Mouse (Mus musculus) brain, embryonic 14.5 days (tissue): Measurements from ENCODE around the gene Camta1.

Experiments
- CTCF ChIP-seq: fragments of 200-500 bp; IDR thresholded peaks from 2 replicates; pipeline ENCODE4 v1.5.1; 2012; ENCODE audit warnings: inconsistent platforms, mild to moderate bottlenecking, moderate library complexity, borderline replicate concordance; ENCODE audit not compliant: insufficient read depth, insufficient read length; ENCODE audit errors: extremely low read depth
- POLR2A ChIP-seq: fragments of 200-500 bp; IDR thresholded peaks from 2 replicates; pipeline ENCODE4 v1.6.1; 2012; ENCODE audit warnings: mild to moderate bottlenecking, inconsistent platforms, borderline replicate concordance; ENCODE audit not compliant: poor library complexity, insufficient read depth, insufficient read length, severe bottlenecking; ENCODE audit errors: extremely low read depth

DNA sequence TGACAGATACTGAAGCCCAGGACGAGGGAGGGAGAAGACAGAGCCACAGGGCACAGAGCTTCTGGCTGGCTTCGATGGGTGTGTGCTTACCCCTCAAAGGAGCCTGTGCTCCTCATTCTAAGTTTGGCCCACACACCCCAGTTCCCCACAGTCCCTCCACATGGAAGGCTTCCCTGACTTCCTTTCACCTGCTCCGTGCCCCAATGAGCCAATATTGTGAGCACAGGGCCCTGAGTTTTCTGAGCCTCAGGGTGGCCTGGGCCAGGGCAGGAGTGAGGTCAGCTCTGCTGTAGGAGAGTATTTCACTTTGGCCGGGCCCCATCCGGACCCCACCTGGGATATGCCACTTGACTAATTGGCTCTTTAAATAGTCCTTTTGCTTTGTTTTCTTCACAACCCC is 724.0 kb downstream of the Camta1 start:
- no peak for TF ChIP-seq CTCF
- no peak for TF ChIP-seq POLR2A
